Mouse (Mus musculus): ENCODE measurements at regions not wholly inside any gene's neighbourhood (a gene's known extent, or its start where the extent isn't known, plus 50 kb on each side); places are given as distances from the start of the nearest gene placed in this dataset.

- no peak for DNase-seq (ENCODE audit: low read depth)
Measured at GRCm38 (mm10) chr1:151088535-151089125, 93.7 kb upstream of the Gm47985 start.

- DNase-seq (ENCODE audit: low read depth) = no peak
Measured at GRCm38 (mm10) chr1:151092035-151092434, 90.3 kb upstream of the Gm47985 start.

- DNase-seq (ENCODE audit: low read depth) = no peak
Measured at GRCm38 (mm10) chr1:151095344-151096050, 86.8 kb upstream of the Gm47985 start.

GRCm38 (mm10) chr1:151096079-151096478, 86.3 kb upstream of the Gm47985 start:
- DNase-seq (ENCODE audit: low read depth) = peak; percentile 78

- DNase-seq (ENCODE audit: low read depth) = no peak
Measured at GRCm38 (mm10) chr1:151097506-151097905, 84.8 kb upstream of the Gm47985 start.

- no peak for DNase-seq (ENCODE audit: low read depth)
Measured at GRCm38 (mm10) chr1:151098763-151099162, 83.6 kb upstream of the Gm47985 start.

- DNase-seq (ENCODE audit: low read depth) = no peak
Measured at GRCm38 (mm10) chr1:151100565-151101483, 81.5 kb upstream of the Gm47985 start.

GRCm38 (mm10) chr1:151101516-151101915, 80.8 kb upstream of the Gm47985 start:
- DNase-seq (ENCODE audit: low read depth) = no peak

GRCm38 (mm10) chr1:151102061-151102460, 80.3 kb upstream of the Gm47985 start:
- no peak for DNase-seq (ENCODE audit: low read depth)

- DNase-seq (ENCODE audit: low read depth) = no peak
Measured at GRCm38 (mm10) chr1:151102646-151103391, 79.5 kb upstream of the Gm47985 start.

GRCm38 (mm10) chr1:151103522-151104037, 78.8 kb upstream of the Gm47985 start:
- no peak for DNase-seq (ENCODE audit: low read depth)

GRCm38 (mm10) chr1:151104346-151104745, 78.0 kb upstream of the Gm47985 start:
- DNase-seq (ENCODE audit: low read depth) = no peak

- DNase-seq (ENCODE audit: low read depth) = no peak
Measured at GRCm38 (mm10) chr1:151104806-151105205, 77.5 kb upstream of the Gm47985 start.

GRCm38 (mm10) chr1:151105251-151105650, 77.1 kb upstream of the Gm47985 start:
- no peak for DNase-seq (ENCODE audit: low read depth)

- DNase-seq (ENCODE audit: low read depth) = no peak
Measured at GRCm38 (mm10) chr1:151107401-151107800, 74.9 kb upstream of the Gm47985 start.

- no peak for DNase-seq (ENCODE audit: low read depth)
Measured at GRCm38 (mm10) chr1:151109333-151109732, 73.0 kb upstream of the Gm47985 start.

GRCm38 (mm10) chr1:151110412-151110811, 71.9 kb upstream of the Gm47985 start:
- no peak for DNase-seq (ENCODE audit: low read depth)

GRCm38 (mm10) chr1:151111683-151112082, 70.7 kb upstream of the Gm47985 start:
- DNase-seq (ENCODE audit: low read depth) = no peak

- no peak for DNase-seq (ENCODE audit: low read depth)
Measured at GRCm38 (mm10) chr1:151112390-151112789, 69.9 kb upstream of the Gm47985 start.

- no peak for DNase-seq (ENCODE audit: low read depth)
Measured at GRCm38 (mm10) chr1:151113199-151113598, 69.1 kb upstream of the Gm47985 start.

- no peak for DNase-seq (ENCODE audit: low read depth)
Measured at GRCm38 (mm10) chr1:151118530-151118929, 63.8 kb upstream of the Gm47985 start.

GRCm38 (mm10) chr1:151118982-151119381, 63.4 kb upstream of the Gm47985 start:
- DNase-seq (ENCODE audit: low read depth) = no peak
